Mouse (Mus musculus) cerebellum, adult 11 months (tissue): Measurements from ENCODE around the gene Ifi202b.
"Not testable (repeated sequence)": the region's sequence is repeated elsewhere in the genome, so short reads cannot be mapped to it uniquely, and the experiment has no call there.

Source experiments
- DNase-seq: peaks from one replicate; pipeline ENCODE4 v3.0.0; 2022

The Ifi202b gene

DNA sequence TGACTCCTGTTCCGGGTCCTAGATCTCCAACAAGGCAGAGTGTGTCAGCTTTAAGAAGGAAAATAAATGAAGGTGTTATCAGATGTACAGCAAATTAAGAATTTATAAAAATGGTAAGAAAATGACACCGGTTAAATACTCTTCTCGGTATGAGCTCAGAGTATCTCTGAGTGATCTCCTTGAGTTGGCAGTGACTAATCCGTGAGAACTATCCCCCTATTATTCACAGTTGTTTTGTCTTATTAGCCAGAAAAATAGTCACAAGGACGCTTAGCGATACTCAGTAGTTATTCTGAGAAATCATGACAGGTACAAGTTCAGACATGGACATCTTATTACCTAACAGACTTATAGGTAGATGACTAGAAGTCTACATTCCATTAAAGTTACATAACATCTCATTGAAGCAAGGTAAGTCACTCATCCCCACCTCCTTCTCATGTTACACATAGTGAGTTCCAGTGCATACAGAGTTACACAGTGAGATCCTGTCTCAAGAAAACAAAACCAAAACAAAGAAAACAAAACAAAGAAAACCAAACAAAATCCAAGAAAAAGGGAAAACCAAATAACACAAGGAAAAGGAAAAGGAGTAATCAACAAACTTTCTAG is at the start of gene Ifi202b:
TSS of gene Ifi202b (minus strand) at position 51 of the 612 bp plus-strand sequence.
- not testable (repeated sequence) for DNase-seq

DNA sequence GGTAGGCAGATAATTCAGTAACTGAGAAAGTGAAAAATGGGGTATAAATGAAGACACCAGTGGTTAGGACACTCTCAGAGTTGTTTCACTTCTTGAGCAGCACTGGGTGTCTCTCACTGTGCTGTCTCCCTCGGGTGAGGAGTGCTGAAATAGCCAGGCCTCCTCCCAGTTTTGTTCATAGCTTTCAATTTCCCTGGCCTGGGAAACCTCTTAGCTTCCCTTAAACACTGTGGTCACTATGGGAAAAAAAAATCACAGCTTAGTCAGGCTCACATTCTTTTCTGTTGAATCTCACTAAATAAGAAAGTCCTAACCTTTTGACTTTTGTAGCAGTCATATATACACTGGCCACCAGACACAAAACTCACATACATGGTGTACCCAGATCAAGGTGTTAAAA is 49.2 kb upstream of the Ifi202b start, which contains the start of gene Ifi205:
TSS of gene Ifi205 (minus strand) at position 113 of the 400 bp plus-strand sequence.
- no peak for DNase-seq

DNA sequence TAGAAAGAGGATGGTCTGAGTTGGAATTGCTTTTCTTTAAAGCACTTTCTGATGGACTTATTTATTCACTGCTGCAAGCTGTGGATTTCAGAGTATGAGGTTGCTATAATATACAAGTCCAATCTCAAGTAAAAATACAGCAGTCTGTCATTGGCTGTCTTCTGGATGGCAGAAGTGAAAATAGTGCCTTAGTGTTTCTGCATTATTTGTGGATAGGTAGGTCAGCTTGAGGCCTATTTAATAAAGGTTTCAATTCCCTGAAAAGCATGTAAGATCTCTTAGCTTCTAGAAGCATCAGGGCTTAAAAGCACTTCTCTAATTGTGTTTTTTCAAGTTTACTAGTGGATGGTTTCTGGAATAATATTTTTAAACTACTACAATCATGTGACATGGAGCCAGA is 24.5 kb upstream of the Ifi202b start:
- DNase-seq = not testable (repeated sequence)

DNA sequence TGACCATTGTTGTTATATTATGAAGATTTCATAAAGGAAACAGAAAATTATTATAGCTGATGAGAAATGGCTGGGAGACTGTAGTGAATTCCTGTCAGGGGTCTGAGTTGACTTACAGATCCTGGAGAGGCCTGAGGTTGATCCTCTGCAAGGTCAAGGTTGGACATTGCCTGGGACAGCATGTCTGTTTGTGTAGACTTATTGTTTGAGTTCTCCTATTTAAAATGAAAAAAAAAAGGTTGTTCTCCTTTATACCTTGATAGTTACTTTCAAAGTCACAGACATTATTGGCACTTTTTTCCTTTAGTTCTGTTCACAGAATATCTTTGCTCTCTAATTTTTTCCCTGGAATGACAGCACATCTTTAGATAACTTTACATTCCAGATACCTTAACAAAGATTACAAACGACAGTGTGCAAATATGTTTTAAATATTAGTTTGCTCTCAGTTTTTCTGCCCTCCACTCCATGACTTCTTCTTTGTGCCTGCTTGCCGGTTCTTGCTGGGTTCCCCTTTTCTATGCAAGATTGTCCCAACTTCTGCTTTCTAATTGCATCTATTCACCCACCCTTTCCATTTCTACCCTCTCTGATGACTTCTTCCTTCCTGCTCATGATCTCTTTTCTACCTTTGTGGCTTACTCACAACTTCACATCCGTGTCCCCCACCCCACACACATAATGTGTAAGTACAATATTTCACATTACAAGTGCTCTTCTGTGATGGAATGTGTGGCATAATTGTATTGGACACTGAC is 22.0 kb upstream of the Ifi202b start:
- not testable (repeated sequence) for DNase-seq

DNA sequence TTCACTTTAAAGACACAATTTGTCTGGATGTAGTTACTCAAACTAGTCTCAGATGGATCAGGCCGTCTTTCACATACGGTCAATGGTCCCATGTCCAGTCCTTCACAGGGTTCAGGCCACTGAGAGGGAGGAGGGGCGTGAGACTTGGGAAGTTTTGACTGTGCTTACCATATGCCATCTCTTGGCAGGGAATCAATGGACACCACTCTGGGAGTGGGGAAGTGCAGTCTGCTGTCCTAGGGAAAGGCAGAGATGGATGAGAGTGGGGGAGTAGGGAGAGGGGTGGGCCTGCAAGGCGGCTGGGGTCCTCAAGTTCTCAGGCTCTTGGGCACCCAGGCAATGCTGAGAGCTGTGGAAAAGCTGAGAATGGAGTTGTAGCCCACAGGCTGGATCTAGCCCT is 12.5 kb upstream of the Ifi202b start:
- no peak for DNase-seq

DNA sequence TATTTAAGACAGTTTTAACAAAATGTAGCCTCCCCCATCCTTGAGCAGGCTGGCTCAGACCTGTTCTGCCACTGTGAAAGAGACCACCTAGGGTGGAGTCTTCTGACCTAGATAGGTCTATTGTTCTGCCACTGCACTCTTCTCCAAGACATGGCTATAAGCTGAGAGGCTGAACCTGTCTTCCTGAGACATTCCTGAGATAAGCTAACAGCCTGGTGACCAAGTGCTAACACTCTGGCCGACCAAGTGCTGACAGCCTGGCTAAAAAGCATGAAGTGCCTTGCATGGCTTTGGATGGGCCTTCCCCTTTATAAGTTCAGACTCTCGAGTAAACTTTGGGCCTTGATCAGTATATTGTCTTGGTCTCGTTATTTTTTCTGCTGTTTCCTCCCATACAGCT is 1.5 kb downstream of the Ifi202b start:
- DNase-seq = not testable (repeated sequence)

DNA sequence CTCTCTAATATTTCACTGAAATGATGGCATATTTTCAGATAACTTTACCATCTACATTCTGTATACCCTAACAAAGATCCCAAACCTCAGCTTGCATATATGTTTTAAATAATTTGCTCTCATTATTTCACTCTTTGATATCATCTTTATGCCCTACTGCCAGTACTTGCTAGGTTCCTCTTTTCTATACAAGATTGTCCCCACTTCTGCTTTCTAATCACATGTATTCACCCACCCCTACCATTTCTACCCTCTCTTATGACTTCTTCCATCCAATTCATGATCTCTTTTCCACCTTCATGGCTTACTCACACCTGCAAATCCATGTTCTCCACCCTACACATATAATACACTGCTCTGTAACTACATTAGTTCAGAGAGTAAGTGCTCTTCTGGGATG is 4.9 kb downstream of the Ifi202b start:
- DNase-seq = no peak

DNA sequence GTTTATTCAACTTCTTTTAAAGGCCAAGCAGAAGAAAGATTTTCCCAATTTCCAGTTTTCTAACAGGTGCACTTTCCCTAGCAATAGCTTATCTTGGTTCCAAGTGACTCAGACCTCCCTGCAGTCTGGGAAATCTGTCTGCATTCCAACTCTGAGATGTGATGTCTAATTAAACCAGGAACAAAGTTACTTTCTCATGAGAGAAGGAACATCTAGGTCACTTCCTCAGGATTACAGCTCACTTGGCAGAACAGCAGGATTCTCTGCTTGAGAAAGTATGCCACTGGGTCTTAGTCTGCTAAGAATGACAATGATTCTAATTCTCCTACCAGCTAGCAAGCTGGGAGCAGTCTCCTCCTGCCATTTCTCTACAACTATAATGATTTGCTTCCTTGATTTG is 9.4 kb downstream of the Ifi202b start:
- no peak for DNase-seq

DNA sequence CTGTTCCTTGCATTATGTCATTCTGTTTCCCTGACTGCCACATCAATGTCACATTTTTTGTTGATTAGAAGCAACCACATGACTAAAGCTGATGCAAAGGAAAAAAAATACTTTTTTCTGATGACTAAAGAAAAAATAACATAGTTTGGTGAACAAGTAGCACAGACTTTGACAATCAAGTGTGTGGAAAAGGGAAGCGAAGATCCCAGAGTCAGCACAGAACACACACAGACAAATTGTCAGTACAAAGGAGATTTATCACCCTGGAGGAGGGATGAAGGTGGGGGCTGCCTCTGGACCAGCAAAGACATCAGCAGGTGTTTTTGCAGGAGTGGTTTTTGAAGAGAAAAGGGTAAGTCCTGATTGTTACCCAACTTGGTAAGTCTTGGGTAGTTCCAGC is 21.1 kb downstream of the Ifi202b start:
- DNase-seq = not testable (repeated sequence)

DNA sequence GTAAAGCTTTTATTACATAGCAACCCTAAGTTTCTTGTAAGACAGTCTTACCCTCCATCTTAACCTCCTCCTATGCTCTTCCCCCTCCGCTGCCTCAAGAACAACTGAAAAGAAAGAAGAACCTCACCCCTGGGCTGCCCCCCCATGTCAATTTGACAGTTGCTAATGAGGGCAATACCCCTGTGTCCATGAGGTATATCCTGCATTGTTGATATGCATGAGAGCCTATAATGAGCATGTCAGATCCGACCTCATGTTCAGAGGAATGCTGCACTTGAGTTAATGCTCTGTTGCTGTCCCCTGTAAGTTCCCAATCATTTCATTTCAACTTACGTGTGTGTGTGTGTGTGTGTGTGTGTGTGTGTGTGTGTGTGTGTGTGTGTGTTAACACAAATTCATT is 22.5 kb downstream of the Ifi202b start:
- not testable (repeated sequence) for DNase-seq

DNA sequence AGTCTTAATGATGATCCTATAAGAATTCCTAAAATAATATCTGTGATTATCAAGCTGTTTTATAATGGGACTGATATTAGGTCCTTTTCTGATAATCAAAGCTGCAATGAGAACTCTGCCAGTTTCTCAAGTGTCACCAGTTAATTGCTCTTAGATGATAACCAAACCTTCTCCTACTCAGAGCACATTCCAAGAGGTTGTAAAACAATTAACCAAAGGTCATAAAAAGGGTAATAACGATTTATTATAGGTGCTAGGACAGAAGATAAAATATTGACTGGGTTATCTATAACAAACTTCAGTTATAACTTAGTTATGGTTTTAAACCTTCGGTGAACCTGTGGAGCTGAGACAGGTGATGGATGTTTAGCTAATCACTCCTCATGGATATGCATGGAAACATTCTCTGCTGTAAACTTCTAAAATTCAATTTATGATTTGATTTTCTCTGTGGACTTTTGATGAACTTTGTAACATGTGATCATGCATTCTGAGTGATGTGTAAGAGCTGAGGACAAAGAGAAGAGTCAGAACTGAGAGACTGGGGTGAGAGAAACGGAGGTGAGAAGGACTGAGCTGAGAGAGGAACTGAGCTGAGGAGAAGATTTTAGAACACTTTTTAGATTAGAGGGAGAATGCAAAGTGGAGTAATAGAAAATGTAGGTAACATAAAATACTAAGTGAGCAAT is 26.6 kb downstream of the Ifi202b start:
- not testable (repeated sequence) for DNase-seq

DNA sequence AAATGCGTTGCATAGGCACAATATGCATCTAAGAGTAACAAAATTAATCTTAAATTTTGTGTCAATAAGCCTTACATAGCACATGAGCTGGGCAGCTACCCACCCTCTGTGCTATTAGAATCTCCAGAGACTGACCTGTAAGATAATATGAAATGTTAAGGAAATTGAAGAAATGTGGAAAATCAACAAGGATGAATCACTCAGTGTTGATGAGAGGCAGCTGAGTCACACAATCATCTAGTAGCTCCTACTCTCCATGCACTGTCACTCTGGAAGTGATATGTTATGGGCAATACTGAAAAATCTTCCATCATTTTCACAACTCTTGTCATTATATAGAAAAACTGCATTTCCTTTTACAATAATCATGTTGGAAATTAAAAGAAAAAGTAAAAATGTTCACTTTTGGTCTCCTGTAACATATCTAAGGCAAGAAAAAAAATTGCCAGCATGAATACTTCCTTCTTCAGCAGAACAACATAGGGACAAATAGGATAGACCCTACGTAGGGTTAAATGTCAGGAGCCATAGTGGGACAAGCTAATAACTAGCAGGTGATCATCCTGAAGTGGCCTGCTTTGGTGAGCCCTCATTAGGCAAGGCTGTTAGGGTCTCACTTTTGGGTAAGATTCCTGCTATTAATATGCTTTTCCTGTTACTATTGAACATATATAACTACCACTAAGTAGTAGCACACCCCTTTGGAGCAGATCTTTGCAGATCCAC is 27.3 kb downstream of the Ifi202b start:
- DNase-seq = no peak

DNA sequence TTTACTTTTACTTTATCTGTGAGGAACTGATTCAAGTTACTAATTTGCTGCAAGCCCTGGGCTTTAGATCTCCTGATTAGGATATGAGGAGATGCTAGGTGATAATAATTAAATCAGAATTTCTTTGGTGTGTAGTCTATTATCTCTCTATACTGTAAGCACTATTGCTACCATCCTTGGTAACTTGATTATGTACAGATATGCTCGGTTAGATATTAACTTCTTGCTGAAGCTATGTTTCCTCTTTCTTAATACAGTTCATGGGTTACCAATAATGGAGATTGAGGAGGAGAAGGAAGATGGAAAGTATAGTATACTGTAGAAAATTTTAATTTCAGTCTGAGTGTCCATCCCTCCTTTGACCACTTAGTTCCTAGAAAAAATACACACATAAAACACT is 29.0 kb downstream of the Ifi202b start:
- DNase-seq = no peak

DNA sequence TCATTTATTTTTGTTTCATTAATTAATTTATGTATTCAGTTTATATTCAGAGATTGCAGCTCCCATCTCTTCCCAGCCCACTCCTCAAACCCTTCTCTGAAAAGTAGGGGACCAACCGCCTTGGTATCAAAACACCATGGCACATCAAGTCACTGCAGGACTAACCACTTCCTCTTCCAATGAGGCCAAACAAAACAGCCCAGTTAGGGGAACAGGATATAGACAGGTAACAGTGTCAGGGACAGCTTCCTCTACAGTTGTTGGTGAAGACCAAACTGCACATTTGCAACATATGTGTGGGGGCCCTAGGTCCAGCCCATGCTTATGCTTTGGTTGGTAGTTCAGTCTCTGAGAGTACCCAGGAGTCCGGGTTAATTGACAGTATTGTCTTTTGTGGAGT is 33.5 kb downstream of the Ifi202b start:
- not testable (repeated sequence) for DNase-seq

DNA sequence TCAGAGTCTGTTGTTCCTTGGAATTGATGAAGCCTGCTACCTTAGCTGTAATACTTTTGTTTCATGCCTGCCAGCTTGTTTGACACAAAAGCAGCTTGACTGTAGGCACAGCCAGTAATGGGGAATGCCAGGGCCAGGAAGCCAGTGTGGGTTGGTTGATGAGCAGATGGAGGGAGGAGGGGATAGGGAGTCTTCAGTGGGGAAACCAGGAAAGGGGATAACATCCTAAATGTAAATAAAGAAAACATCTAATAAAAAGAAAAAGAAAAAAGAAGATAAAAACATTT is 39.8 kb downstream of the Ifi202b start:
- not testable (repeated sequence) for DNase-seq

DNA sequence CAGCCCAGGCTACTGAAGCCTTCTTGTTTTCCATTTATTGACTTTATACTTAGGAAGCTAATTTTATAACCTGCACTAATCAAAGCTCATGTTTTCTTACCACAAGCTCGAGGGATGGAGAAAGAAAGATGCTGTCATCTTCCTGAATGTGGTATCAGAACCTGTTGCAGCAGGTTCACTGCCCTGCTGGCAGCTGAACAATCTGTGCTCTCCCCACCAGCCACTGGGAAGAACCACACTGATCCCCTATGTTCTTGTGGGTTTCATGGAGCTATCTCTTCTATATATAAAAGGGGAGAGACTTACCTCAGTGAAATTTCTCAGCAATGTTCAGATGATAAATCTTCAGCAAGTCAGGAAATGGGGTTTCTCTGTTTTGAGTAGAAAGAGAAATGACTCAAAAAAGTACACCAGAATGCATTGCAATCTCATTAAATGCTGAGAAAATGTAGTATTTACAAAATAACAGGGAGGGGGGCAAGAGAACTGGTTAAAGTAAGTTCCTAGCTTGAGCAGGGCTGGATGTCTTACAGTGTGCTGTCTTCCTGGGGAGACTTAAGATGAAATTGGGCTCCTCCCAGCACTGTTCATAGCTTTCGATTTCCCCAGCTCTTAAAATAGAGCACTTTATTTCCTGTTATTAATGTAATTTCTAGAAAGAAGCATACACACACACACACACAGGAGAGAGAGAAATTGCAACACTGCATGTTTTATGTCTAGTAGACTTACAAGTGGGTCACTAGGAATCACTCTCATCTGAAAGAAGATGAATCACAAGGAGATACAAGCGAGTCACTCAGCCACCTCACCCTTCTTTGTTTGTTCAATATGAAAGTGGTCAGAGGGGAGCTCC is 40.4 kb downstream of the Ifi202b start, which contains the start of the genes Mndal and Ifi203:
TSS of gene Mndal (minus strand) at position 568 of the 856 bp plus-strand sequence.
TSS of gene Ifi203 (minus strand) at position 749 of the 856 bp plus-strand sequence.
- not testable (repeated sequence) for DNase-seq

DNA sequence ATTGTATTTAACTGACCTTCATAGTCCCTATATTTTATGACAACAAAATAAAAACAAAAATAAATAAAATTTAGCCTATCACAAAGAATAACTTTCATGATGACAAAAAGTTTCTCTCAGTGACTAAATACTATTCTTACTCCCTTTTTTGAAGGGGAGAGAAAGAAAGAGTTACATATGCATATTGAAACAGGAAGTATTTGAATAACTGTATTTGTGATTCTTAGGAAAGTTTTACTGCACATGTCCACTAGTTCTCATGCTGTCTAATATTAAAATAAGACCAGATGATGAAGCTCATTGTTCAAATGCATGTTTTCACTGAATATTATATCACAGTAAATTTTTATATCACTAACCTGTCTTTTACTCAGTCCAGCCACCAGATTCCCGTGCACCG is 41.0 kb downstream of the Ifi202b start:
- DNase-seq = not testable (repeated sequence)

DNA sequence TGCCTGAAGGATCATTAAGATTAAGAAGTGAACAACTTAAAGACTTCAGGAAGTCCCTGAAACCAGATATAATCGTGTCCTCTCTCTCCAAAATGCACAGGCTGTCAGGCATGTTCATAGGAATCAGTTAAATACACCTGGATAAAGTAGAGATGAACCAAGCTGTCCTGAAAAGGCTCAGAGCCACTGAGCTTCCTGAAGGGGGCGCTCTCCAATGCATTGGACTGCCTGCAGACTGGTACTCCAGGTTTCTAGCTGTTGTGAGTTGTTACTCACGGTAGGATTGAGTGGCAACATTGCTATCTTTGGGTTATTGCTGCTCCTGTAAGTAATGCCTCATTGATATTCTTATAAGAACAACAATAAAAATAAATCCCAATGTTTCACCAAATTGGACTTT is 63.3 kb downstream of the Ifi202b start:
- not testable (repeated sequence) for DNase-seq

DNA sequence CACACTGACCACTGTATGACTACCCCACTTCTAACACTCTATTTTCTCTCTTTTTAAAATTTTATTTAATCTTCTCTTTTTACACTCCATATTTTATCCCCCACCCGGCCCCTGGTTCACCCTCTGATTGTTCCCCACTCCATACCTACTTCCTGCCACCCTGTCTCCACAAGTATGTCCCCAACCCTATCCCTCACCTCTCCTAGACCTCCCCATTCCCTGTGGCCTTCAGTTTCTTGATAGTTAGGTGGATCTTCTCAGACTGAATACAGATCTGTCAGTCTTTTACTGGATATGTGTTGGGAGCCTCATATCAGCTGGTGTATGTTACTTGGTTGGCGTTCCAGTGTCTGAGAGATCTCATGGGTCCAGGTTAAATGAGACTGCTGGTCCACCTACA is 68.0 kb downstream of the Ifi202b start:
- DNase-seq = no peak

DNA sequence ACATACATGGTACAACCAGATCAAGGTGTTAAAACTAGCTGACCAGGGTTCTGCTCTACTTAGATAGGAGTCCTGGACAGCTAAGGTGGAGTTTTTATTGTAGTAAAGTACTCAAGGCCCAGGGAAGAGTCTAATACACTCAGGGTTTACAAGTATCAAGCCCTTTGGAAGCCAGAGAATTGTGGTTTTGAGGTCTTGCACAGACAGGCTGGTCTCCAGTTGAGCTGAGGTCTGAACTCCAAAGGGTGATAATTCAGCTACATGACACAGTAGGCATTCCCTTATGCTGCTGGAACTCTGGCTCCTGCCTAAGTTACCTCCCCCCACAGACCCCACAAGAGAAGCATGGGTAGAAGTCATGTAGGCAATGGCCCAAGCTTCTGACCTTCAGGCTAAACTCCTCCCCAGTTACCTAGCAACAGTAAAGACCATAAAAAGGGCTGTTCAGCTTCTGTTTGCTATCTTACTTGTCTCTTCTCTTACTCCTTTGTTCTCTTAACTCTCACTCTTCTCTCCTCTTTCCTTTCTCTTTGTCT is 69.2 kb downstream of the Ifi202b start:
- not testable (repeated sequence) for DNase-seq
